Comparison of ENCODE assay signal across 9 mouse cellular contexts in genomic region chr11:94225985-94226384, GRCm38 (mm10). TPM values are rescaled to one million over a fixed set of nuclear protein-coding genes. Genes with fewer than 3 reads are reported as not detected.
DNase-seq lines count a peak whose midpoint lies in the region; ATAC-seq and TF ChIP-seq lines count a peak whose summit lies in the region.
"Had no signal": no experiment of that assay in that cellular context is flagged by ENCODE, and none has a peak within 500 bp of the region (broad histone marks: within the 10 kb centered on the region; RNA-seq: fewer than 3 reads in every experiment).

No protein-coding gene starts in this region.

- no peak overlapping the region for H3K4me3 ChIP-seq in forebrain, embryonic 16.5 days (replicated peaks; ENCODE audit: low read length)
- no peak overlapping the region for H3K4me3 ChIP-seq in intestine, postnatal 0 days (ENCODE audit: low read depth, low read length)
- H3K4me3 ChIP-seq in lung, embryonic 14.5 days (ENCODE audit: low read depth, low read length), result no peak overlapping the region
- H3K4me3 ChIP-seq: megakaryocyte, embryonic 14.5 days had no signal

- TF ChIP-seq CTCF in intestine, postnatal 0 days (IDR thresholded peaks at IDR 0.05; ENCODE audit: low read depth), result peak; percentile 86
- peak; percentile 71 for TF ChIP-seq CTCF in lung, embryonic 14.5 days (IDR thresholded peaks at IDR 0.05; ENCODE audit: low read depth)

- H3K36me3 ChIP-seq in forebrain, embryonic 16.5 days (ENCODE audit: control insufficient read depth, insufficient read depth), result no peaks in the 10 kb centered on the region
- H3K36me3 ChIP-seq in intestine, postnatal 0 days (ENCODE audit: control insufficient read depth, insufficient read depth), result no peaks in the 10 kb centered on the region
- no peaks in the 10 kb centered on the region for H3K36me3 ChIP-seq in lung, embryonic 14.5 days (ENCODE audit: insufficient read depth)

- ATAC-seq in forebrain, embryonic 16.5 days, result peak; percentile 31; the same call in 1 of the 2 replicates
- ATAC-seq in intestine, postnatal 0 days, result peak; percentile 94
- ATAC-seq in lung, embryonic 14.5 days (ENCODE audit: insufficient read depth), result peak; percentile 66

- H3K4me1 ChIP-seq in forebrain, embryonic 16.5 days (replicated peaks; ENCODE audit: control insufficient read depth, insufficient read depth, low read length), result no peaks in the 10 kb centered on the region
- H3K4me1 ChIP-seq in intestine, postnatal 0 days (replicated peaks; ENCODE audit: control insufficient read depth, insufficient read depth, low read length), result no peaks in the 10 kb centered on the region
- no peaks in the 10 kb centered on the region for H3K4me1 ChIP-seq in lung, embryonic 14.5 days (ENCODE audit: insufficient read depth)

- H3K27ac ChIP-seq in forebrain, embryonic 16.5 days (ENCODE audit: low read length), result no peak overlapping the region
- H3K27ac ChIP-seq in intestine, postnatal 0 days (ENCODE audit: low read depth, low read length), result peak overlapping the region; percentile 64
- no peak overlapping the region for H3K27ac ChIP-seq in lung, embryonic 14.5 days (ENCODE audit: low read depth)

- H3K9me3 ChIP-seq in forebrain, embryonic 16.5 days (ENCODE audit: control insufficient read depth, low read length), result no peaks in the 10 kb centered on the region
- no peaks in the 10 kb centered on the region for H3K9me3 ChIP-seq in intestine, postnatal 0 days (ENCODE audit: control insufficient read depth)
- H3K9me3 ChIP-seq in lung, embryonic 14.5 days (ENCODE audit: low read depth, low read length), result no peaks in the 10 kb centered on the region
- H3K9me3 ChIP-seq: megakaryocyte, embryonic 14.5 days had no signal

- H3K27me3 ChIP-seq in forebrain, embryonic 16.5 days (replicated peaks; ENCODE audit: control insufficient read depth, insufficient read depth, low read length), result no peaks in the 10 kb centered on the region
- no peaks in the 10 kb centered on the region for H3K27me3 ChIP-seq in intestine, postnatal 0 days (replicated peaks; ENCODE audit: control insufficient read depth, insufficient read depth, low read length)
- H3K27me3 ChIP-seq in lung, embryonic 14.5 days (ENCODE audit: insufficient read depth, low read length), result no peaks in the 10 kb centered on the region

- no peak overlapping the region for H3K4me2 ChIP-seq in forebrain, embryonic 16.5 days (ENCODE audit: low read length)
- H3K4me2 ChIP-seq in intestine, postnatal 0 days (replicated peaks; ENCODE audit: low read depth), result peak overlapping the region; percentile 44; the same call in 1 of the 2 replicates
- H3K4me2 ChIP-seq in lung, embryonic 14.5 days, result peak overlapping the region; percentile 37; the same call in 1 of the 2 replicates

- H3K9ac ChIP-seq in forebrain, embryonic 16.5 days (replicated peaks; ENCODE audit: low read depth, low read length), result no peak overlapping the region
- H3K9ac ChIP-seq in intestine, postnatal 0 days (ENCODE audit: low read depth, low read length), result no peak overlapping the region
- no peak overlapping the region for H3K9ac ChIP-seq in lung, embryonic 14.5 days

- 36% methylated on average over 7 of the region's 7 CpGs for WGBS in forebrain, embryonic 16.5 days
- WGBS in intestine, postnatal 0 days, result 14% methylated on average over 7 of the region's 7 CpGs
- 24% methylated on average over 7 of the region's 7 CpGs for WGBS in lung, embryonic 14.5 days

- peak; percentile 51 to 53 for DNase-seq in cerebellum, adult 18-20 months
- no peak for DNase-seq in cerebellum, postnatal 4 days (ENCODE audit: low spot score in 2 of 2)
- peak; percentile 42 to 62 for DNase-seq in urinary bladder, adult 18-20 months (ENCODE audit: low spot score in 2 of 2)
- no peak for DNase-seq in urinary bladder, adult 2 months (ENCODE audit: low spot score)
- peak; percentile 89 for DNase-seq in lung, embryonic 14.5 days
- peak; percentile 57 for DNase-seq in thymus, postnatal 14 days

RNA-seq across cellular contexts. Expression of gene Tob1, which starts 14.7 kb away (rescaled TPM):
- 36.6 and 36.9 TPM in 2 replicates for polyA plus RNA-seq in urinary bladder, adult 2 months (2012; rRNA removed)
- 35.1 and 46.0 TPM in 2 replicates for polyA plus RNA-seq in forebrain, embryonic 16.5 days (2015; fragmentation: Nextera tagmentation; extraction: Ambion mirVana)
- 69.4 and 71.8 TPM in 2 replicates for polyA plus RNA-seq in intestine, postnatal 0 days (2015; fragmentation: Nextera tagmentation; extraction: Ambion mirVana)
- 18.2 and 19.9 TPM in 2 replicates for polyA plus RNA-seq in lung, embryonic 14.5 days (2014; fragmentation: Nextera tagmentation; extraction: Ambion mirVana)

RNA-seq across cellular contexts. Expression of gene Wfikkn2, which starts 19.8 kb away (rescaled TPM):
- 3.6 and 4.7 TPM in 2 replicates for polyA plus RNA-seq in urinary bladder, adult 2 months (2012; rRNA removed)
- polyA plus RNA-seq in forebrain, embryonic 16.5 days (2015; fragmentation: Nextera tagmentation; extraction: Ambion mirVana), result 3.5 and 5.3 TPM in 2 replicates
- 0.50 and 0.66 TPM in 2 replicates for polyA plus RNA-seq in intestine, postnatal 0 days (2015; fragmentation: Nextera tagmentation; extraction: Ambion mirVana)
- 0.45 and 0.65 TPM in 2 replicates for polyA plus RNA-seq in lung, embryonic 14.5 days (2014; fragmentation: Nextera tagmentation; extraction: Ambion mirVana)

RNA-seq across cellular contexts. Expression of gene Gm21885, which starts 55.7 kb away (rescaled TPM):
- polyA plus RNA-seq in urinary bladder, adult 2 months (2012; rRNA removed), result not detected in 2 replicates
- 0.38 and 0.66 TPM in 2 replicates for polyA plus RNA-seq in forebrain, embryonic 16.5 days (2015; fragmentation: Nextera tagmentation; extraction: Ambion mirVana)
- 92.5 and 139 TPM in 2 replicates for polyA plus RNA-seq in intestine, postnatal 0 days (2015; fragmentation: Nextera tagmentation; extraction: Ambion mirVana)
- 0.41 and 0.68 TPM in 2 replicates for polyA plus RNA-seq in lung, embryonic 14.5 days (2014; fragmentation: Nextera tagmentation; extraction: Ambion mirVana)

Comparison
In these comparisons a context has a peak if more than half of its experiments do, and no peak if none do; other contexts are left out.
1. DNase-seq: peak in cerebellum, adult 18-20 months (2 of 2), urinary bladder, adult 18-20 months (2 of 2), lung, embryonic 14.5 days (single experiment) and thymus, postnatal 14 days (single experiment); none in cerebellum, postnatal 4 days (0 of 2) and urinary bladder, adult 2 months (single experiment).
2. ATAC-seq: peak in every context shown above with its lines; median percentile 94 in intestine, postnatal 0 days; 66 in lung, embryonic 14.5 days; 31 in forebrain, embryonic 16.5 days.
3. RNA of gene Gm21885, which starts 55.7 kb away (polyA plus RNA-seq): 92.5 to 139 TPM in intestine, postnatal 0 days; 0.41 to 0.68 TPM in lung, embryonic 14.5 days, 0.38 to 0.66 TPM in forebrain, embryonic 16.5 days and not detected in urinary bladder, adult 2 months; every median in the first group is over 10 times any median in the second.